Mouse (Mus musculus) spleen, adult 18-20 months (tissue): ENCODE measurements around the gene Wdr86.
A peak's percentile ranks its signal among the peaks of the same experiment; 100 is the strongest.
"Not testable (repeated sequence)": the region's sequence is repeated elsewhere in the genome, so short reads cannot be mapped to it uniquely, and the experiment has no call there.

Experiments
- DNase-seq, 2 experiments: peaks; one replicate each; pipeline ENCODE4 v3.0.0; 2022; ENCODE audit warnings: mixed read lengths in 2 of 2

Gene Wdr86

GRCm38 (mm10) chr5:24730986-24731385 lies 459 bp upstream of the Wdr86 start:
- no peak for DNase-seq

- no peak for DNase-seq
Measured at GRCm38 (mm10) chr5:24729797-24730487, 585 bp downstream of the Wdr86 start.

GRCm38 (mm10) chr5:24726901-24727836 lies 3.4 kb downstream of the Wdr86 start:
- no peak for DNase-seq

- DNase-seq = no peak
Measured at GRCm38 (mm10) chr5:24725897-24726296, 4.6 kb downstream of the Wdr86 start.

- no peak for DNase-seq
Measured at GRCm38 (mm10) chr5:24724805-24725204, 5.7 kb downstream of the Wdr86 start.

- no peak for DNase-seq
Measured at GRCm38 (mm10) chr5:24724270-24724634, 6.3 kb downstream of the Wdr86 start.

- no peak for DNase-seq
Measured at GRCm38 (mm10) chr5:24723527-24724269, 6.8 kb downstream of the Wdr86 start.

GRCm38 (mm10) chr5:24719852-24720251 lies 10.7 kb downstream of the Wdr86 start:
- no peak for DNase-seq

- DNase-seq = no peak
Measured at GRCm38 (mm10) chr5:24718076-24718475, 12.5 kb downstream of the Wdr86 start.

- no peak for DNase-seq
Measured at GRCm38 (mm10) chr5:24713987-24714386, 16.5 kb downstream of the Wdr86 start.

GRCm38 (mm10) chr5:24713199-24713598 lies 17.3 kb downstream of the Wdr86 start:
- no peak for DNase-seq

- no peak for DNase-seq
Measured at GRCm38 (mm10) chr5:24711615-24712014, 18.9 kb downstream of the Wdr86 start.

GRCm38 (mm10) chr5:24709962-24710361 lies 20.6 kb downstream of the Wdr86 start:
- DNase-seq = no peak

GRCm38 (mm10) chr5:24704615-24705014 lies 25.9 kb downstream of the Wdr86 start:
- no peak for DNase-seq

- DNase-seq = no peak
Measured at GRCm38 (mm10) chr5:24701271-24701670, 29.3 kb downstream of the Wdr86 start.

GRCm38 (mm10) chr5:24696704-24697103 lies 33.8 kb downstream of the Wdr86 start:
- DNase-seq = no peak

- DNase-seq = peak; percentile 36 to 45
Measured at GRCm38 (mm10) chr5:24687696-24688095, 42.8 kb downstream of the Wdr86 start.

GRCm38 (mm10) chr5:24686671-24687420 lies 43.7 kb downstream of the Wdr86 start:
- DNase-seq = not testable (repeated sequence)

GRCm38 (mm10) chr5:24686176-24686575 lies 44.4 kb downstream of the Wdr86 start:
- no peak for DNase-seq

GRCm38 (mm10) chr5:24685366-24686093 lies 45.0 kb downstream of the Wdr86 start, which contains the start of gene Nub1:
Nub1 (plus strand) TSS chr5:24685532.
- DNase-seq = peak; percentile 97 to 98

- peak; percentile 19 to 32 for DNase-seq
Measured at GRCm38 (mm10) chr5:24684578-24685365, 45.8 kb downstream of the Wdr86 start.
